Mouse (Mus musculus) frontal cortex, postnatal 25 days (tissue): ENCODE measurements around the gene Sstr2.

Experiments used
- DNase-seq, 2 experiments: peaks; one replicate each; pipeline ENCODE4 v3.0.0; 2022; ENCODE audit warnings: low spot score in 2 of 2

Gene Sstr2

GRCm38 (mm10) chr11:113619420-113620080 is 408 bp downstream of the Sstr2 start:
- DNase-seq = no peak

GRCm38 (mm10) chr11:113621001-113621400 is 1.9 kb downstream of the Sstr2 start:
- no peak for DNase-seq

GRCm38 (mm10) chr11:113622028-113622427 is 2.9 kb downstream of the Sstr2 start:
- no peak for DNase-seq

- no peak for DNase-seq
Observed at GRCm38 (mm10) chr11:113625437-113625836, 6.3 kb downstream of the Sstr2 start.

- no peak for DNase-seq
Observed at GRCm38 (mm10) chr11:113627785-113628184, 8.6 kb downstream of the Sstr2 start.

- no peak for DNase-seq
Observed at GRCm38 (mm10) chr11:113630642-113631041, 11.5 kb downstream of the Sstr2 start.

- no peak for DNase-seq
Observed at GRCm38 (mm10) chr11:113631302-113631701, 12.2 kb downstream of the Sstr2 start.

GRCm38 (mm10) chr11:113631862-113632261 is 12.7 kb downstream of the Sstr2 start:
- no peak for DNase-seq

- no peak for DNase-seq
Observed at GRCm38 (mm10) chr11:113632303-113632702, 13.2 kb downstream of the Sstr2 start.

GRCm38 (mm10) chr11:113633398-113633797 is 14.3 kb downstream of the Sstr2 start:
- no peak for DNase-seq

GRCm38 (mm10) chr11:113634699-113635121 is 15.6 kb downstream of the Sstr2 start:
- no peak for DNase-seq

- DNase-seq = no peak
Observed at GRCm38 (mm10) chr11:113638680-113639079, 19.5 kb downstream of the Sstr2 start.

GRCm38 (mm10) chr11:113645181-113645580 is 26.0 kb downstream of the Sstr2 start:
- DNase-seq = no peak

- peak; percentile 65 to 81 for DNase-seq
Observed at GRCm38 (mm10) chr11:113648152-113648551, 29.0 kb downstream of the Sstr2 start.

GRCm38 (mm10) chr11:113648690-113649352 is 29.7 kb downstream of the Sstr2 start, which contains the start of gene Cog1:
Gene Cog1, plus strand, starts transcription at chr11:113649169.
- no peak for DNase-seq

GRCm38 (mm10) chr11:113649353-113650210 is 30.4 kb downstream of the Sstr2 start, which contains the start of gene Slc39a11:
Gene Slc39a11, minus strand, starts transcription at chr11:113650079.
- no peak for DNase-seq

GRCm38 (mm10) chr11:113651206-113651906 is 32.2 kb downstream of the Sstr2 start:
- DNase-seq = no peak

- DNase-seq = no peak
Observed at GRCm38 (mm10) chr11:113651907-113652273, 32.7 kb downstream of the Sstr2 start.

- no peak for DNase-seq
Observed at GRCm38 (mm10) chr11:113652516-113652915, 33.4 kb downstream of the Sstr2 start.

GRCm38 (mm10) chr11:113654105-113654504 is 35.0 kb downstream of the Sstr2 start:
- no peak for DNase-seq

- no peak for DNase-seq
Observed at GRCm38 (mm10) chr11:113654561-113655270, 35.6 kb downstream of the Sstr2 start.
